Mouse (Mus musculus) right cerebral cortex, postnatal 14 days (tissue): ENCODE measurements at regions not wholly inside any gene's neighbourhood (a gene's known extent, or its start where the extent isn't known, plus 50 kb on each side); places are given as distances from the start of the nearest gene placed in this dataset.
A peak's percentile ranks its signal among the peaks of the same experiment; 100 is the strongest.

Source experiments
- DNase-seq: peaks from one replicate; pipeline ENCODE4 v3.0.0; 2022

GRCm38 (mm10) chr1:77101726-77102272 is 413.1 kb downstream of the Epha4 start:
- DNase-seq: no peak

GRCm38 (mm10) chr1:77102421-77103133 is 412.3 kb downstream of the Epha4 start:
- no peak for DNase-seq

GRCm38 (mm10) chr1:77109861-77110785 is 404.8 kb downstream of the Epha4 start:
- DNase-seq: peak; percentile 6

- DNase-seq: no peak
Measured at GRCm38 (mm10) chr1:77128411-77128810, 386.5 kb downstream of the Epha4 start.

- no peak for DNase-seq
Measured at GRCm38 (mm10) chr1:77137663-77138062, 377.2 kb downstream of the Epha4 start.

GRCm38 (mm10) chr1:77140906-77141305 is 374.0 kb downstream of the Epha4 start:
- DNase-seq: no peak

GRCm38 (mm10) chr1:77148052-77148451 is 366.8 kb downstream of the Epha4 start:
- DNase-seq: no peak

GRCm38 (mm10) chr1:77168316-77168715 is 346.6 kb downstream of the Epha4 start:
- no peak for DNase-seq

- no peak for DNase-seq
Measured at GRCm38 (mm10) chr1:77172463-77172862, 342.4 kb downstream of the Epha4 start.

- no peak for DNase-seq
Measured at GRCm38 (mm10) chr1:77174801-77175200, 340.1 kb downstream of the Epha4 start.

- DNase-seq: no peak
Measured at GRCm38 (mm10) chr1:77175214-77175613, 339.7 kb downstream of the Epha4 start.

GRCm38 (mm10) chr1:77176516-77176915 is 338.4 kb downstream of the Epha4 start:
- no peak for DNase-seq

- DNase-seq: no peak
Measured at GRCm38 (mm10) chr1:77183965-77184364, 330.9 kb downstream of the Epha4 start.

- DNase-seq: no peak
Measured at GRCm38 (mm10) chr1:77190141-77190540, 324.7 kb downstream of the Epha4 start.

GRCm38 (mm10) chr1:77201321-77201917 is 313.5 kb downstream of the Epha4 start:
- DNase-seq: no peak

GRCm38 (mm10) chr1:77202948-77203347 is 311.9 kb downstream of the Epha4 start:
- no peak for DNase-seq

- DNase-seq: no peak
Measured at GRCm38 (mm10) chr1:77206535-77206934, 308.4 kb downstream of the Epha4 start.

GRCm38 (mm10) chr1:77209395-77209794 is 305.5 kb downstream of the Epha4 start:
- DNase-seq: no peak

- no peak for DNase-seq
Measured at GRCm38 (mm10) chr1:77213462-77214098, 301.3 kb downstream of the Epha4 start.

- no peak for DNase-seq
Measured at GRCm38 (mm10) chr1:77219488-77220321, 295.2 kb downstream of the Epha4 start.

- no peak for DNase-seq
Measured at GRCm38 (mm10) chr1:77220322-77220590, 294.6 kb downstream of the Epha4 start.

GRCm38 (mm10) chr1:77220783-77221182 is 294.1 kb downstream of the Epha4 start:
- no peak for DNase-seq
